Mouse (Mus musculus): ENCODE results near the gene Zmynd8.

Gene Zmynd8

GRCm38 (mm10) chr2:165860447-165860846, 38.4 kb downstream of the Zmynd8 start:
- DNase-seq (ENCODE audit: low read depth in 2 of 2, low spot score in 2 of 2): no peak

DNA sequence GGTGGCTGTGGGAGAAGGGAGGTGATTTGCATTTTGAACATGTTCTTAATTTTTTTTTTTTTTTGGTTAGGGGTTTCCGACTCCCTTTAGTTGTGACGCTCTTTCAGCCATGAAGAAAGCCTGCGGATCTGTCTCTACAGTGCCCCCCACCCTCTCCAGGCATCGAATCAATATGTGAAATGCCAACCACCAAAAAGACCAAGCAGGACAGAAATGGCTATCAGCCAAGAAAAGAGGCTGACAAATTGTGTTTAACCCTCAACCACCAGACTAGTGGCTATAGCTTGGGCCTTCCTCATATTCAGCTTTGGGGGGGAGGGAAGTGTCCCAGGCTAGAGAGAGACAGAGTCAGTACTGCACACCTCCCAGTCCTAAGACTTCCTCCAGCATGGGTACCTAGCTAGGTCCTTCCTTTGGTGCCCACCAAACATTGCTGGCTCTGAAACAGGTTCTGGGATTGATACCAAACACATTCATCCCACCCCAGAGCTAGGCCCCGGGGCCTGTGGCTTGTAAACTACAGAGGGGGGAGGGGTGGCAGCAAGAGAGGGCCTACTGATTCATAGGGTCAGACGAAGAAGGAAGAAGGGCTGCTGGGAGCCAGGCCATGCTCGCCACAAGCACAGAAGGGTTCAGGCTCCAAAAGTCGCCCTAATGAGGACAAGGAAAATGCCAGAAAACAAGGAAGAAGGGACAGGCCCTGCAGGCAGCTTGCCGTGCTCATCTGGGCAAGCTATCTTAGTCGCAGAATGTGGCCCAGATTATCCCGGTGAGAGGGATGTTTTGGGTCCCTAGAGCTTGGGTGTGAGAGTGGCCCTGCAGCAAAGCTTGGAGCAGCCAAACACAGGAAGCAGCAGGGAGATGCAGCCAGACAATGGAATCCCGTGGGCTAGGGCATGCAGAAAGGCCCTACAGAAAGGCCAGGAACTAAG, 40.1 kb downstream of the Zmynd8 start:
- DNase-seq (ENCODE audit: low read depth in 2 of 2, low spot score in 2 of 2): no peak

DNA sequence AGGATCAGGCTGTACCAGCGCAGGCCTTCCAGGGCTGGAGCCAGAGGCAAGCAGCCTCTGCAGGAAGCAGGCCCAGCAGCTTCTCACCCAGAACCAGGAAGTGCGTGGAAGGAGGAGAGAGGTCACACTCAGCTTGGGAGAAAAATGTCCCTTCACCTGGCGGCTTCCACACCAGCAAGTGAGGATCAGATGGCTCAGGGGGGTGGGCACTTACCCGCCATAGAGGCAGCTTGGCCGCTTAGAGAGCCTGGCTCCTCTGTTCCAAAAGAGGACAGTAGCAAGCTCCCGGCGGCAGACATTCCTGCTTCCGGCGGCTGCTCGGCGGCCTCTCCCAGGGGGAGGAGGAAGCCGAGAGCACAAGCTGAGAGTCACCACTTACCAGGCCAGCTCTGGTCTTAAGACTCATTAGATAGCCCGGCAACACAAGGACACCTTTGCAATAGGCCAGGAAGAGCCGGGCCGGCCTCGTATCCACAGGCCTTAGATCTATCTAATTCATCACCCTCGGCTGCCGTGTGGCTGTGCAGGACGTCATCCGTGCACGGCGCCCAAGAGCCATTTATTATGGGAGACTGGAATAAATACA, 40.9 kb downstream of the Zmynd8 start:
- no peak for DNase-seq (ENCODE audit: low read depth in 2 of 2, low spot score in 2 of 2)

DNA sequence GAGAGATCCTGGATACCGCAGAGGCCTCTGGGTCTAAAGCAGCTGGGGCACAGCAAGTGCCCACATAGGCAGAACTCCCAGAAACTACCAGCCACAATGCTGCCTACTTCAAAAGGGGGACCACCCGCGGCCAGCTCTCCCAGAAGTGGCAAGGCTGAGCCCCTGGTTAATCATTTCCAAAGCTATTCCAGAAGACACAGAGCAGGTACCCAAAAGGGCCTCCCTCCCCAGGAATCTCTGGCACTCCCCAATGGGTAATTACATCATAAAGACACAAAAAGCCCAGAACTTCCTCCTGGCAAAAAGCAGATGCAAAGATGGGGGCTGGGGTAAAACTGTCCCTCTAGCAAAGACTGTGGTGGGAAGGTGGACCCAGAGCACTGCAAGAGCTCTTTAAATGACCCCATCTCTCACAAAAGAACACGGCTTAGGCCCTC, 41.4 kb downstream of the Zmynd8 start:
- no peak for DNase-seq (ENCODE audit: low read depth in 2 of 2, low spot score in 2 of 2)

- no peak for DNase-seq (ENCODE audit: low read depth in 2 of 2, low spot score in 2 of 2)
These were observed 42.1 kb downstream of the Zmynd8 start for GRCm38 (mm10) chr2:165856611-165857200.

- no peak for DNase-seq (ENCODE audit: low read depth in 2 of 2, low spot score in 2 of 2)
These were observed 43.0 kb downstream of the Zmynd8 start for GRCm38 (mm10) chr2:165855641-165856301.

GRCm38 (mm10) chr2:165854207-165854968, 44.4 kb downstream of the Zmynd8 start:
- DNase-seq (ENCODE audit: low read depth in 2 of 2, low spot score in 2 of 2): peak; percentile 5 to 32

GRCm38 (mm10) chr2:165852896-165853633, 45.8 kb downstream of the Zmynd8 start:
- DNase-seq (ENCODE audit: low read depth in 2 of 2, low spot score in 2 of 2): no peak

- DNase-seq (ENCODE audit: low read depth in 2 of 2, low spot score in 2 of 2): no peak
These were observed 46.4 kb downstream of the Zmynd8 start for GRCm38 (mm10) chr2:165852453-165852852.

DNA sequence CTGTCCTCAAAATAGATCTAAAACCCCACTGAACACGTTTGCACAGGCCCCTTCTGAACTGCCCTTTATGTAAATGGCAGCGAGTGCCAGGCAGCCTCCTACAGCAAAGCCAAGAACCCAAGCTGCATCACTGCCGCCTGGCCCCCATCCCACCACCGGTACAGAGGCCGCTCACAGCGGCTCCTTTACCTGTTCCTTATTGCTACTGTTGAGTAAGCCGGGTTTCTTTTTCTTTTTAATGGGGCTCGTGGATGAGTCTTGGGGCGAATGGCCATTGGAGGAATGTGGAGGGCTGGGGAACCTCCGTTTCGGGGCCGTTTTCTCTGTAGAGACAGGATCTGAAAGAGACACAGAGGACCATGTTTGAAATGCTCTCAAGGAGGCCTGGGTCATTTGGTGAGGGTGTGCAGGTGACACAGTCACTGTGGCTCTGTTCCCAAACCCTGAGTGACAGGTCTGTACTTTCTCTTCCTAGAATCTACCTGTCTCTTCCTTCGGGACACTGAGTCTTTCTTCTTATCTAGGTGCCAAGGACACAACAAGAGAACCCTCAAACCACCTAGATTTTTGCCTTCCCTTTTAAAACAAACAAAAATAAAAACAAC, 46.9 kb downstream of the Zmynd8 start:
- DNase-seq (ENCODE audit: low read depth in 2 of 2, low spot score in 2 of 2): no peak

- no peak for DNase-seq (ENCODE audit: low read depth in 2 of 2, low spot score in 2 of 2)
These were observed 48.0 kb downstream of the Zmynd8 start for GRCm38 (mm10) chr2:165850826-165851225.

GRCm38 (mm10) chr2:165849129-165849528, 49.7 kb downstream of the Zmynd8 start:
- no peak for DNase-seq (ENCODE audit: low read depth in 2 of 2, low spot score in 2 of 2)

DNA sequence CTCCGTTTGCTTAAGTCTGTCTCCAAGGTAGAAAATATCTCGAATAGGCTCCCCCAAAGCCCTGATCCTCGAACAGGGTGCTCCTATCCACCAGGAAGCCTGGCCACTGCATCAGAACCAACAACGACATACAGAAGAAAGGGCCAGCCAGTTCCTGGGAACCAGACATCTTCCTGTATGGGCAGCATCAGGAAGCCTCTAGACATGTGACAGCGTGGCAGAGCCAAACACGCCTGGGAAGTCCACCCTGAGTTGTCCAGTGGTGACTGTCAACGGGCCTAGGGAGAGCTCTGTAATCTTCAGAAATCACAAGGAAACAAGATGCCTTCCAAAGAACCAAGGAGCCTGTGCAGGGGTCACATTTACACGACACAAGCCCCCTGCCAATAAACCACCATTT, 52.0 kb downstream of the Zmynd8 start:
- DNase-seq (ENCODE audit: low read depth in 2 of 2, low spot score in 2 of 2): no peak

GRCm38 (mm10) chr2:165845490-165845889, 53.3 kb downstream of the Zmynd8 start:
- DNase-seq (ENCODE audit: low read depth in 2 of 2, low spot score in 2 of 2): no peak

DNA sequence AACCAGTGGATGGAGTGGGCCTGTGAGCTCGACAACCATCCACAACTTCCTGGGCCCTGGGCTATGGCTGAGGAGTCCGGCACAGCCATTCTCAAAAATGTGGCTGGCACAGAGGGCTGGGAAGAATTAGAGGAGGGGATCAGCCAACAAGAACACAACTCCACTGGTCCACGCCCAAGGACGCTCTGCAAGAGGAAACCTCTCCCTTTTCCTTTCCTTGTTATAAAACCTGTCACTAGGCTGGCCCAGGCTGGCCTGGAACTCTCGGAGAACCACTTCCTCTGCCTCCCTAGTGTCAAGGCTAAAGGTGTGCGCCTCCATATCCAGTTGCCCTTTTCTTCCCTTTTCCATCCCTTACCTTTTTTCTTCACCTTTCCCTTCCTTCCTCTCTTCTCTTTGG, 55.5 kb downstream of the Zmynd8 start:
- DNase-seq (ENCODE audit: low read depth in 2 of 2, low spot score in 2 of 2): no peak

GRCm38 (mm10) chr2:165842241-165842640, 56.6 kb downstream of the Zmynd8 start:
- DNase-seq (ENCODE audit: low read depth in 2 of 2, low spot score in 2 of 2): no peak

GRCm38 (mm10) chr2:165841805-165842204, 57.0 kb downstream of the Zmynd8 start:
- DNase-seq (ENCODE audit: low read depth in 2 of 2, low spot score in 2 of 2): no peak

DNA sequence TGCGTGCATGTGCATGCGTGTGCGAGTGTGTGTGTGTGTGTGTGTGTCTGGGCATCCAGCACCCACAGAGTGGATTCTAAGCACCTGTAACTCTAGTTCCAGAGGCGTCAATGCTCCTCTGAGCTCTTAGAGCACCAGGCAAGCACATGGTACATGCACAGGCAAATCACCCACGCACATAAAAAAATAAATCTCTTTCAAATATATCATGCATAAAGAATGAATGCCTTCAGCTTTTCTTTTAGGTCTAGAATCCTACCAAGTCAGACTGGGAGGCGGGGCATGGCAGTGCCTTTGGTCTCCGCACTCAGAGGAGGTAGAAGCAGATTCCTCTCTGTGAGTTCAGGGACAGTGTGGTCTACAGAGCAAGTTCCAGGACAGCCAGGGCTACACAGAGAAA, 58.0 kb downstream of the Zmynd8 start:
- no peak for DNase-seq (ENCODE audit: low read depth in 2 of 2, low spot score in 2 of 2)

DNA sequence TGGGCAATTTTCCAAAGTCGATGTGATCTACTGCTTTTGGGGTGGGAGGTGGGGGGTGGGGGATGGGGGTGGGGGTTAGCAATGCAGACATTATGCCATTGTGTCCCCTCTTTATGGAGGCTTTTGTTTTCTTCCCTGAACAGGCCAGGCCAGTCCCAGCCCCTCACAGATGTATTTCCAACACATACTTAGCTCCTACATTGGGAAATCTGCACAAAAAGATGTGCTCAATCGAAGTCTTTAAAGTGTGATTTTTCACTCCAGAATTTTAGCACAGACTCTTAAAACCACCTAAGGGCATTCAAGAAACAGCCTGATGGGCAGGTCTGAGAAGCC, 59.5 kb downstream of the Zmynd8 start:
- DNase-seq (ENCODE audit: low read depth in 2 of 2, low spot score in 2 of 2): no peak
